Comparison of ENCODE assay signal across 29 mouse cellular contexts in genomic region chr3:101412115-101412514, GRCm38 (mm10). TPM values are rescaled to one million over a fixed set of nuclear protein-coding genes. Genes with fewer than 3 reads are reported as not detected.
DNase-seq lines count a peak whose midpoint lies in the region; ATAC-seq and TF ChIP-seq lines count a peak whose summit lies in the region.
"Had no signal": no experiment of that assay in that cellular context is flagged by ENCODE, and none has a peak within 500 bp of the region (broad histone marks: within the 10 kb centered on the region; RNA-seq: fewer than 3 reads in every experiment).

No protein-coding gene starts in this region.

- TF ChIP-seq POLR2A in ES-Bruce4 (IDR thresholded peaks at IDR 0.05; ENCODE audit: insufficient read depth, low read length), result no peak

- peaks cover 83% of the 10 kb centered on the region for H3K4me1 ChIP-seq in heart, embryonic 12.5 days (replicated peaks)
- H3K4me1 ChIP-seq in ES-Bruce4 (ENCODE audit: control insufficient read depth, insufficient read depth, low read length), result peaks cover 18% of the 10 kb centered on the region
- H3K4me1 ChIP-seq in embryonic facial prominence, embryonic 10.5 days, result peaks cover 92% of the 10 kb centered on the region

- H3K4me2 ChIP-seq in heart, embryonic 12.5 days, result no peak overlapping the region
- H3K4me2 ChIP-seq: embryonic facial prominence, embryonic 12.5 days; forebrain, embryonic 15.5 days; intestine, embryonic 15.5 days; limb, embryonic 13.5 days; lung, embryonic 14.5 days had no signal

- TF ChIP-seq EP300 in ES-Bruce4 (IDR thresholded peaks at IDR 0.05; ENCODE audit: insufficient read depth, low read depth, low read length), result peak; percentile 73; the same call in 1 of the 2 replicates

- H3K27ac ChIP-seq in heart, embryonic 12.5 days (ENCODE audit: poor library complexity, severe bottlenecking), result peak overlapping the region; percentile 74; the same call in 1 of the 2 replicates
- peak overlapping the region; percentile 69; the same call in 1 of the 2 replicates for H3K27ac ChIP-seq in layer of hippocampus, adult 2 months
- peak overlapping the region; percentile 97 for H3K27ac ChIP-seq in ES-Bruce4 (ENCODE audit: insufficient read depth, low read length)
- 0 out of 2 replicates have a peak overlapping the region, but pooled peaks have one; percentile 40 for H3K27ac ChIP-seq in embryonic facial prominence, embryonic 10.5 days (replicated peaks)
- H3K27ac ChIP-seq: embryonic facial prominence, embryonic 12.5 days; forebrain, embryonic 15.5 days; hindbrain, postnatal 0 days; intestine, embryonic 15.5 days; kidney, postnatal 0 days; limb, embryonic 13.5 days; liver, embryonic 14.5 days had no signal

- no peak overlapping the region for H3K4me3 ChIP-seq in heart, embryonic 12.5 days
- H3K4me3 ChIP-seq in layer of hippocampus, adult 2 months, result no peak overlapping the region
- H3K4me3 ChIP-seq in ES-Bruce4 (ENCODE audit: low read depth, low read length), result no peak overlapping the region
- H3K4me3 ChIP-seq in embryonic facial prominence, embryonic 10.5 days, result no peak overlapping the region
- H3K4me3 ChIP-seq: embryonic facial prominence, embryonic 12.5 days; forebrain, embryonic 15.5 days; intestine, embryonic 15.5 days; limb, embryonic 13.5 days had no signal

- no peak for DNase-seq in heart, postnatal 36 days
- DNase-seq in layer of hippocampus, adult 2 months (ENCODE audit: low spot score in 2 of 2), result no peak
- no peak for DNase-seq in layer of hippocampus, postnatal 14 days (ENCODE audit: low spot score in 2 of 2)
- no peak for DNase-seq in embryonic facial prominence, embryonic 10.5 days (ENCODE audit: low spot score)
- no peak for DNase-seq in frontal cortex, postnatal 10 days (ENCODE audit: low spot score in 2 of 2)
- DNase-seq: adrenal gland, postnatal 10 days; cerebellum, adult 11 months; cerebellum, adult 9-10 months; cerebellum, postnatal 36 days; gastrocnemius, postnatal 10 days; kidney, adult 8-10 months; kidney, postnatal 4 days; lung, embryonic 14.5 days; lung, postnatal 14 days; right cerebral cortex, adult 18-20 months; spleen, adult 18-20 months; thymus, postnatal 14 days had no signal

- H3K9me3 ChIP-seq in heart, embryonic 12.5 days (replicated peaks), result no peaks in the 10 kb centered on the region
- no peaks in the 10 kb centered on the region for H3K9me3 ChIP-seq in ES-Bruce4 (replicated peaks; ENCODE audit: control insufficient read depth, insufficient read depth, low read length, poor library complexity, severe bottlenecking)
- H3K9me3 ChIP-seq in embryonic facial prominence, embryonic 10.5 days, result no peaks in the 10 kb centered on the region
- H3K9me3 ChIP-seq: embryonic facial prominence, embryonic 12.5 days; forebrain, embryonic 15.5 days; G1E; intestine, embryonic 15.5 days; limb, embryonic 13.5 days had no signal

- no peaks in the 10 kb centered on the region for H3K36me3 ChIP-seq in heart, embryonic 12.5 days
- no peaks in the 10 kb centered on the region for H3K36me3 ChIP-seq in ES-Bruce4 (ENCODE audit: control insufficient read depth, insufficient read depth, low read length, poor library complexity, severe bottlenecking)
- no peaks in the 10 kb centered on the region for H3K36me3 ChIP-seq in embryonic facial prominence, embryonic 10.5 days (replicated peaks)
- H3K36me3 ChIP-seq: embryonic facial prominence, embryonic 12.5 days; forebrain, embryonic 15.5 days; intestine, embryonic 15.5 days; limb, embryonic 13.5 days had no signal

- H3K9ac ChIP-seq in heart, embryonic 12.5 days, result no peak overlapping the region
- H3K9ac ChIP-seq in ES-Bruce4 (ENCODE audit: low read depth, poor library complexity, severe bottlenecking), result peak overlapping the region; percentile 51
- H3K9ac ChIP-seq: embryonic facial prominence, embryonic 12.5 days; forebrain, embryonic 15.5 days; intestine, embryonic 15.5 days; limb, embryonic 13.5 days; liver, embryonic 14.5 days; lung, embryonic 14.5 days had no signal

- ATAC-seq in heart, embryonic 12.5 days (ENCODE audit: insufficient number of reproducible peaks, low FRiP score), result no peak
- ATAC-seq in cerebellum, adult (ENCODE audit: insufficient number of reproducible peaks, low FRiP score, low TSS enrichment), result no peak
- ATAC-seq: forebrain, embryonic 15.5 days; hindbrain, postnatal 0 days; intestine, embryonic 15.5 days; midbrain, embryonic 16.5 days had no signal

- H3K27me3 ChIP-seq in heart, embryonic 12.5 days (replicated peaks), result no peaks in the 10 kb centered on the region
- no peaks in the 10 kb centered on the region for H3K27me3 ChIP-seq in ES-Bruce4 (ENCODE audit: control insufficient read depth, insufficient read depth, low read length, poor library complexity, severe bottlenecking)
- H3K27me3 ChIP-seq in embryonic facial prominence, embryonic 10.5 days (replicated peaks; ENCODE audit: low read depth, poor library complexity, severe bottlenecking), result no peaks in the 10 kb centered on the region
- H3K27me3 ChIP-seq: embryonic facial prominence, embryonic 12.5 days; forebrain, embryonic 15.5 days; intestine, embryonic 15.5 days; limb, embryonic 13.5 days had no signal

- 55% methylated on average over 6 of the region's 6 CpGs for WGBS in heart, embryonic 12.5 days
- WGBS in embryonic facial prominence, embryonic 10.5 days, result 77% methylated on average over 6 of the region's 6 CpGs

- TF ChIP-seq CTCF in layer of hippocampus, adult 2 months (conservative IDR thresholded peaks at IDR 0.05), result no peak
- no peak for TF ChIP-seq CTCF in ES-Bruce4 (IDR thresholded peaks at IDR 0.05; ENCODE audit: low read depth, low read length)

- intact Hi-C loops in heart, postnatal 36 days (cut with DNase I), result no loop called here

RNA-seq across cellular contexts. Expression of gene Igsf3, which starts 35.2 kb away (rescaled TPM):
- 46.6 and 46.8 TPM in 2 replicates for polyA plus RNA-seq in heart, embryonic 12.5 days (2016; fragmentation: Nextera tagmentation; extraction: Ambion mirVana)
- total RNA-seq in heart, postnatal 36 days (2021), result 10 to 100 TPM in 1 of 2 experiments, 1 to 10 TPM in 1; 9.9 to 13.2 TPM
- total RNA-seq in layer of hippocampus, adult 2 months (2021), result 10 to 100 TPM; 19.4 to 20.6 TPM
- total RNA-seq in layer of hippocampus, postnatal 14 days (2021), result 10 to 100 TPM; 33.2 to 35.5 TPM
- 29.1 and 30.5 TPM in 2 replicates for polyA plus RNA-seq in ES-Bruce4 (2011; ENCODE audit: insufficient read depth, insufficient read length, low read depth, missing spikeins)
- 52.1 and 59.2 TPM in 2 replicates for polyA plus RNA-seq in embryonic facial prominence, embryonic 10.5 days (2016; fragmentation: Nextera tagmentation; extraction: Ambion mirVana)

Comparison
In these comparisons a context has a peak if more than half of its experiments do, and no peak if none do; other contexts are left out.
1. H3K27ac ChIP-seq: peak in every context shown above with its lines; median percentile 97 in ES-Bruce4; 74 in heart, embryonic 12.5 days; 69 in layer of hippocampus, adult 2 months; 40 in embryonic facial prominence, embryonic 10.5 days.